In genomic region chr8:3400509-3400908, GRCm38 (mm10) we compare ENCODE assay signal across 26 mouse cellular contexts. TPM values are rescaled to one million over a fixed set of nuclear protein-coding genes. Genes with fewer than 3 reads are reported as not detected.
DNase-seq lines count a peak whose midpoint lies in the region; ATAC-seq and TF ChIP-seq lines count a peak whose summit lies in the region.
"Had no signal": no experiment of that assay in that cellular context is flagged by ENCODE, and none has a peak within 500 bp of the region (broad histone marks: within the 10 kb centered on the region; RNA-seq: fewer than 3 reads in every experiment).

No protein-coding gene starts in this region.

- H3K27me3 ChIP-seq in kidney, adult 2 months (replicated peaks; ENCODE audit: control insufficient read depth, insufficient read depth, low read length), result no peaks in the 10 kb centered on the region
- H3K27me3 ChIP-seq in midbrain, embryonic 13.5 days, result no peaks in the 10 kb centered on the region
- no peaks in the 10 kb centered on the region for H3K27me3 ChIP-seq in midbrain, embryonic 14.5 days (ENCODE audit: control insufficient read depth, insufficient read depth, low read length)
- no peaks in the 10 kb centered on the region for H3K27me3 ChIP-seq in stomach, postnatal 0 days (ENCODE audit: control insufficient read depth, insufficient read depth, low read length)
- H3K27me3 ChIP-seq: midbrain, embryonic 12.5 days; stomach, embryonic 15.5 days had no signal

- 0 out of 2 replicates have a peak, but pooled peaks have one; percentile 17 for ATAC-seq in midbrain, embryonic 13.5 days
- no peak for ATAC-seq in midbrain, embryonic 14.5 days (ENCODE audit: low FRiP score, low TSS enrichment)
- peak; percentile 51; the same call in 1 of the 2 replicates for ATAC-seq in stomach, postnatal 0 days (ENCODE audit: low FRiP score, low TSS enrichment)
- ATAC-seq in CD4-positive, CD25-positive, alpha-beta regulatory T cell, adult 4 months, result no peak
- ATAC-seq: forebrain, embryonic 16.5 days; inflammation-experienced regulatory T-cells, adult 6 months had no signal

- no peak for TF ChIP-seq POLR2A in kidney, adult 2 months (IDR thresholded peaks at IDR 0.05; ENCODE audit: low read depth, low read length)

- WGBS in kidney, adult 2 months, result 30% methylated on average over 2 of the region's 2 CpGs
- 26% methylated on average over 2 of the region's 2 CpGs for WGBS in midbrain, embryonic 13.5 days
- WGBS in midbrain, embryonic 14.5 days, result 22% methylated on average over 2 of the region's 2 CpGs
- 39% methylated on average over 2 of the region's 2 CpGs for WGBS in stomach, postnatal 0 days

- TF ChIP-seq EP300 in stomach, postnatal 0 days (optimal IDR thresholded peaks at IDR 0.05), result no peak

- peak overlapping the region; percentile 41; the same call in 1 of the 2 replicates for H3K27ac ChIP-seq in kidney, adult 2 months (ENCODE audit: insufficient read depth, low read depth, low read length)
- no peak overlapping the region for H3K27ac ChIP-seq in midbrain, embryonic 13.5 days
- no peak overlapping the region for H3K27ac ChIP-seq in midbrain, embryonic 14.5 days (replicated peaks; ENCODE audit: low read depth, low read length)
- H3K27ac ChIP-seq in stomach, postnatal 0 days (replicated peaks), result peak overlapping the region; percentile 35; the same call in 1 of the 2 replicates
- H3K27ac ChIP-seq: forebrain, embryonic 10.5 days; heart, embryonic 10.5 days; hindbrain, embryonic 14.5 days; liver, embryonic 14.5 days; midbrain, embryonic 12.5 days; stomach, embryonic 15.5 days had no signal

- no peaks in the 10 kb centered on the region for H3K9me3 ChIP-seq in midbrain, embryonic 13.5 days
- H3K9me3 ChIP-seq in midbrain, embryonic 14.5 days (ENCODE audit: control insufficient read depth, low read length), result 0 out of 2 replicates have a peak, but pooled peaks cover 2% of the 10 kb centered on the region
- no peaks in the 10 kb centered on the region for H3K9me3 ChIP-seq in stomach, postnatal 0 days (ENCODE audit: control insufficient read depth, low read length)
- H3K9me3 ChIP-seq: forebrain, embryonic 10.5 days; heart, embryonic 10.5 days; midbrain, embryonic 12.5 days; stomach, embryonic 15.5 days had no signal

- H3K4me2 ChIP-seq in midbrain, embryonic 13.5 days (replicated peaks), result no peak overlapping the region
- no peak overlapping the region for H3K4me2 ChIP-seq in midbrain, embryonic 14.5 days (ENCODE audit: low read length)
- no peak overlapping the region for H3K4me2 ChIP-seq in stomach, postnatal 0 days (replicated peaks; ENCODE audit: low read depth)
- H3K4me2 ChIP-seq: hindbrain, embryonic 14.5 days; lung, embryonic 14.5 days; midbrain, embryonic 12.5 days; stomach, embryonic 15.5 days had no signal

- DNase-seq in kidney, adult 2 months, result no peak
- no peak for DNase-seq in kidney, postnatal 25 days
- no peak for DNase-seq in midbrain, embryonic 14.5 days
- DNase-seq in R1 (ENCODE audit: low read depth, low spot score), result peak; percentile 82
- DNase-seq in stomach, postnatal 0 days (ENCODE audit: low spot score), result peak; percentile 20
- DNase-seq in adrenal gland, postnatal 36 days, result no peak
- DNase-seq: adrenal gland, adult 2 months; cerebellum, adult 2 months; cerebellum, postnatal 36 days; gastrocnemius, postnatal 10 days; heart, postnatal 4 days; lung, embryonic 14.5 days; right cerebral cortex, adult 18-20 months; right cerebral cortex, postnatal 4 days had no signal

- no peak overlapping the region for H3K4me3 ChIP-seq in kidney, adult 2 months (ENCODE audit: insufficient read depth, low read depth, low read length)
- no peak overlapping the region for H3K4me3 ChIP-seq in midbrain, embryonic 13.5 days (replicated peaks)
- no peak overlapping the region for H3K4me3 ChIP-seq in midbrain, embryonic 14.5 days (replicated peaks; ENCODE audit: low read depth, low read length)
- no peak overlapping the region for H3K4me3 ChIP-seq in stomach, postnatal 0 days (ENCODE audit: low read depth, low read length)
- H3K4me3 ChIP-seq: forebrain, embryonic 10.5 days; heart, embryonic 10.5 days; midbrain, embryonic 12.5 days; stomach, embryonic 15.5 days had no signal

- no peak for TF ChIP-seq CTCF in kidney, adult 2 months (conservative IDR thresholded peaks at IDR 0.05; ENCODE audit: insufficient read depth, insufficient read length, low read depth, low read length)
- no peak for TF ChIP-seq CTCF in stomach, postnatal 0 days (IDR thresholded peaks at IDR 0.05; ENCODE audit: low read depth)

- H3K36me3 ChIP-seq in kidney, adult 2 months (ENCODE audit: control insufficient read depth, insufficient read depth, low read length), result no peaks in the 10 kb centered on the region
- 0 out of 2 replicates have a peak, but pooled peaks cover 7% of the 10 kb centered on the region for H3K36me3 ChIP-seq in midbrain, embryonic 13.5 days
- peaks cover 3% of the 10 kb centered on the region; the same call in 1 of the 2 replicates for H3K36me3 ChIP-seq in midbrain, embryonic 14.5 days (ENCODE audit: control insufficient read depth, insufficient read depth, low read length)
- H3K36me3 ChIP-seq in stomach, postnatal 0 days (ENCODE audit: control insufficient read depth, insufficient read depth, low read length), result no peaks in the 10 kb centered on the region
- H3K36me3 ChIP-seq: stomach, embryonic 15.5 days had no signal

- H3K9ac ChIP-seq in midbrain, embryonic 13.5 days (replicated peaks), result no peak overlapping the region
- H3K9ac ChIP-seq in midbrain, embryonic 14.5 days (replicated peaks; ENCODE audit: low read length), result no peak overlapping the region
- H3K9ac ChIP-seq in stomach, postnatal 0 days (ENCODE audit: low read length), result no peak overlapping the region
- H3K9ac ChIP-seq: hindbrain, embryonic 14.5 days; liver, embryonic 14.5 days; lung, embryonic 14.5 days; midbrain, embryonic 12.5 days; stomach, embryonic 15.5 days had no signal

- peaks cover 10% of the 10 kb centered on the region; the same call in 1 of the 2 replicates for H3K4me1 ChIP-seq in kidney, adult 2 months (ENCODE audit: control insufficient read depth, insufficient read depth, low read length)
- H3K4me1 ChIP-seq in midbrain, embryonic 13.5 days (replicated peaks), result peaks cover 5% of the 10 kb centered on the region
- no peaks in the 10 kb centered on the region for H3K4me1 ChIP-seq in midbrain, embryonic 14.5 days (ENCODE audit: control insufficient read depth, insufficient read depth, low read length)
- no peaks in the 10 kb centered on the region for H3K4me1 ChIP-seq in stomach, postnatal 0 days (replicated peaks; ENCODE audit: control insufficient read depth, insufficient read depth)
- H3K4me1 ChIP-seq: heart, embryonic 10.5 days; stomach, embryonic 15.5 days had no signal

RNA-seq across cellular contexts. Expression of gene Arhgef18, which starts 7.7 kb away (rescaled TPM):
- 37.9 and 38.9 TPM in 2 replicates for polyA plus RNA-seq in kidney, adult 2 months (2012; rRNA removed)
- 10.4 and 12.5 TPM in 2 replicates for polyA plus RNA-seq in midbrain, embryonic 13.5 days (2015; fragmentation: Nextera tagmentation; extraction: Ambion mirVana)
- polyA plus RNA-seq in midbrain, embryonic 14.5 days (2014; fragmentation: Nextera tagmentation; extraction: Ambion mirVana), result 12.5 and 13.2 TPM in 2 replicates
- 5.5 TPM in 2 replicates for polyA plus RNA-seq in stomach, postnatal 0 days (2015; fragmentation: Nextera tagmentation; extraction: Ambion mirVana)
- polyA plus RNA-seq in CD4-positive, CD25-positive, alpha-beta regulatory T cell, adult 4 months (2017; shearing (Covaris generic)), result 10 to 100 TPM; 27.6 to 35.8 TPM
- total RNA-seq in adrenal gland, postnatal 36 days (2021), result 10 to 100 TPM; 33.9 to 38.4 TPM

RNA-seq across cellular contexts. Expression of gene A430078G23Rik, which starts 47.3 kb away (rescaled TPM):
- 0.12 and 1.1 TPM in 2 replicates for polyA plus RNA-seq in kidney, adult 2 months (2012; rRNA removed)
- not detected in 2 replicates for polyA plus RNA-seq in midbrain, embryonic 13.5 days (2015; fragmentation: Nextera tagmentation; extraction: Ambion mirVana)
- not detected in 2 replicates for polyA plus RNA-seq in midbrain, embryonic 14.5 days (2014; fragmentation: Nextera tagmentation; extraction: Ambion mirVana)
- 0.51 and 0.63 TPM in 2 replicates for polyA plus RNA-seq in stomach, postnatal 0 days (2015; fragmentation: Nextera tagmentation; extraction: Ambion mirVana)
- polyA plus RNA-seq in CD4-positive, CD25-positive, alpha-beta regulatory T cell, adult 4 months (2017; shearing (Covaris generic)), result 10 to 100 TPM; 38.2 to 52.0 TPM
- under 1 TPM; 0.40 to 0.79 TPM for total RNA-seq in adrenal gland, postnatal 36 days (2021)
- total RNA-seq: left cerebral cortex, postnatal 36 days had no signal
- polyA plus RNA-seq: adrenal gland, adult 2 months; cerebellum, adult 2 months; forebrain, embryonic 10.5 days; hindbrain, embryonic 14.5 days; midbrain, embryonic 12.5 days; neural tube, embryonic 11.5 days had no signal

Comparison
In these comparisons a context has a peak if more than half of its experiments do, and no peak if none do; other contexts are left out.
1. ATAC-seq: peak in midbrain, embryonic 13.5 days (single experiment) and stomach, postnatal 0 days (single experiment); none in midbrain, embryonic 14.5 days (single experiment) and CD4-positive, CD25-positive, alpha-beta regulatory T cell, adult 4 months (single experiment).
2. DNase-seq: peak in R1 (single experiment) and stomach, postnatal 0 days (single experiment); none in kidney, adult 2 months (single experiment), kidney, postnatal 25 days (0 of 2), midbrain, embryonic 14.5 days (single experiment) and adrenal gland, postnatal 36 days (0 of 2).
3. H3K27ac ChIP-seq: peak in kidney, adult 2 months (single experiment) and stomach, postnatal 0 days (single experiment); none in midbrain, embryonic 13.5 days (single experiment) and midbrain, embryonic 14.5 days (single experiment).
4. RNA of gene A430078G23Rik, which starts 47.3 kb away (polyA plus RNA-seq): 38.2 to 52.0 TPM in CD4-positive, CD25-positive, alpha-beta regulatory T cell, adult 4 months; 0.12 to 1.1 TPM in kidney, adult 2 months, 0.51 to 0.63 TPM in stomach, postnatal 0 days, not detected in midbrain, embryonic 13.5 days and not detected in midbrain, embryonic 14.5 days; every median in the first group is over 10 times any median in the second.